In the genomic region with DNA sequence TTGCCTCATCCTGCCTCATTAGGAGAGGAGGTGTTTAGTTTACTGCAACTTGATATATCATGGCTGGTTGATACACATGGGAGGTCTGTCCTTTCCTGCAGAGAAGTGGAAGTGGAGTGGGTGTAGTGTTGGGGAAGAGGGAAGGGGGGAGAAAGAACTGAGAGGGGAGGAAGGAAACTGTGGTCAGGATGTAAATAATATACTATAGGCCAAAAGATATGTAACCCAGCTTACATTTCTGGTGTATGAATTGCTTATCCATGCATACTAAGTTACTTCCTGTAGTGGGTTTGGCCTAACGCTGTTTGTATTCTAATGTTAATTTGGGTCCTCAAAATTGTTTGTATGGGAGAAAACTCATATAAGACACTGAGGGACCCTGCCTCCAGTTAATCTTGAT, we compare ENCODE assay signal across 18 mouse cellular contexts.
DNase-seq lines count a peak whose midpoint lies in the region; ATAC-seq and TF ChIP-seq lines count a peak whose summit lies in the region.
"Had no signal": no experiment of that assay in that cellular context is flagged by ENCODE, and none has a peak within 500 bp of the region (broad histone marks: within the 10 kb centered on the region; RNA-seq: fewer than 3 reads in every experiment).

No protein-coding gene starts in this region.

- no peak for DNase-seq in embryonic facial prominence, embryonic 10.5 days (ENCODE audit: low spot score)
- DNase-seq in B cell, adult 2 months = peak; percentile 17 to 21
- DNase-seq in MEL (ENCODE audit: low read depth, low spot score) = peak; percentile 29
- peak; percentile 55 for DNase-seq in splenic B cell, adult 2 months (ENCODE audit: low read depth, low spot score)
- no peak for DNase-seq in frontal cortex, postnatal 14 days (ENCODE audit: low spot score in 2 of 2)
- DNase-seq in heart, adult 9 months (ENCODE audit: low spot score in 2 of 2) = no peak
- DNase-seq: adrenal gland, adult 2 months; adrenal gland, postnatal 10 days; adrenal gland, postnatal 25 days; cerebellum, adult 11 months; cerebellum, adult 18-20 months; cerebellum, adult 8-10 months; cerebellum, adult 9-11 months; cerebellum, postnatal 25 days; forebrain, postnatal 0 days had no signal

- TF ChIP-seq POLR2A in MEL (IDR thresholded peaks at IDR 0.05; ENCODE audit: control insufficient read depth in 1 of 2, insufficient read depth in 1 of 2, low read depth in 1 of 2, low read length in 2 of 2, poor library complexity in 1 of 2) = no peak

- no peak overlapping the region for H3K9ac ChIP-seq in embryonic facial prominence, embryonic 12.5 days
- no peak overlapping the region for H3K9ac ChIP-seq in MEL (ENCODE audit: control insufficient read depth, low read depth, low read length, poor library complexity, severe bottlenecking)
- H3K9ac ChIP-seq: forebrain, embryonic 13.5 days; forebrain, embryonic 15.5 days; forebrain, postnatal 0 days had no signal

- no peak overlapping the region for H3K4me3 ChIP-seq in embryonic facial prominence, embryonic 12.5 days
- no peak overlapping the region for H3K4me3 ChIP-seq in embryonic facial prominence, embryonic 10.5 days
- H3K4me3 ChIP-seq in MEL (ENCODE audit: control insufficient read depth in 1 of 2, insufficient read depth in 1 of 2, low read depth in 2 of 2, low read length in 2 of 2) = no peak overlapping the region
- H3K4me3 ChIP-seq: forebrain, embryonic 13.5 days; forebrain, embryonic 15.5 days had no signal

- TF ChIP-seq CTCF in MEL (IDR thresholded peaks at IDR 0.05 in 2 of 3, conservative IDR thresholded peaks at IDR 0.05 in 1 of 3; ENCODE audit: control insufficient read depth in 1 of 3, insufficient read depth in 1 of 3, low read depth in 2 of 3, low read length in 3 of 3, poor library complexity in 1 of 3, severe bottlenecking in 1 of 3) = no peak

- no peaks in the 10 kb centered on the region for H3K9me3 ChIP-seq in embryonic facial prominence, embryonic 12.5 days
- H3K9me3 ChIP-seq in embryonic facial prominence, embryonic 10.5 days = no peaks in the 10 kb centered on the region
- H3K9me3 ChIP-seq in MEL (replicated peaks; ENCODE audit: insufficient read depth, low read length) = no peaks in the 10 kb centered on the region
- H3K9me3 ChIP-seq: forebrain, embryonic 13.5 days; forebrain, embryonic 15.5 days had no signal

- no peaks in the 10 kb centered on the region for H3K36me3 ChIP-seq in embryonic facial prominence, embryonic 12.5 days
- H3K36me3 ChIP-seq in embryonic facial prominence, embryonic 10.5 days (replicated peaks) = no peaks in the 10 kb centered on the region
- peaks cover 0 to 2% of the 10 kb centered on the region in 2 experiments; a peak in 1 of 4 replicates for H3K36me3 ChIP-seq in MEL (ENCODE audit: control insufficient read depth in 1 of 2, insufficient read depth in 2 of 2, low read length in 2 of 2)
- H3K36me3 ChIP-seq in splenic B cell, adult 2 months (ENCODE audit: control insufficient read depth, insufficient read depth, low read length, poor library complexity, severe bottlenecking) = no peaks in the 10 kb centered on the region
- H3K36me3 ChIP-seq: forebrain, embryonic 15.5 days had no signal

- peaks cover 7% of the 10 kb centered on the region for H3K4me1 ChIP-seq in embryonic facial prominence, embryonic 12.5 days
- H3K4me1 ChIP-seq in embryonic facial prominence, embryonic 10.5 days = peaks cover 8% of the 10 kb centered on the region
- H3K4me1 ChIP-seq in MEL (ENCODE audit: control insufficient read depth in 1 of 2, insufficient read depth in 2 of 2, low read length in 2 of 2) = peaks cover 0 to 2% of the 10 kb centered on the region in 2 experiments; a peak in 1 of 4 replicates
- H3K4me1 ChIP-seq: forebrain, embryonic 13.5 days; forebrain, embryonic 15.5 days had no signal

- H3K79me2 ChIP-seq in MEL (ENCODE audit: control insufficient read depth, insufficient read depth, low read length, poor library complexity) = no peaks in the 10 kb centered on the region

- no peak overlapping the region for H3K27ac ChIP-seq in embryonic facial prominence, embryonic 12.5 days
- H3K27ac ChIP-seq in embryonic facial prominence, embryonic 10.5 days (replicated peaks) = no peak overlapping the region
- H3K27ac ChIP-seq in MEL (ENCODE audit: control insufficient read depth, low read depth, low read length) = no peak overlapping the region; the same call in 1 of the 2 replicates
- H3K27ac ChIP-seq: forebrain, embryonic 13.5 days; forebrain, embryonic 15.5 days had no signal

- H3K27me3 ChIP-seq in embryonic facial prominence, embryonic 12.5 days = no peaks in the 10 kb centered on the region
- no peaks in the 10 kb centered on the region for H3K27me3 ChIP-seq in embryonic facial prominence, embryonic 10.5 days (replicated peaks; ENCODE audit: low read depth, poor library complexity, severe bottlenecking)
- no peaks in the 10 kb centered on the region for H3K27me3 ChIP-seq in MEL (ENCODE audit: control insufficient read depth in 1 of 2, insufficient read depth in 2 of 2, low read length in 2 of 2)
- H3K27me3 ChIP-seq in splenic B cell, adult 2 months (ENCODE audit: control insufficient read depth, insufficient read depth, low read length, poor library complexity, severe bottlenecking) = no peaks in the 10 kb centered on the region
- H3K27me3 ChIP-seq: forebrain, embryonic 13.5 days; forebrain, embryonic 15.5 days had no signal

- 87% methylated on average over 1 of the region's 1 CpGs for WGBS in embryonic facial prominence, embryonic 12.5 days
- WGBS in embryonic facial prominence, embryonic 10.5 days = 92% methylated on average over 1 of the region's 1 CpGs

- 0 out of 2 replicates have a peak, but pooled peaks have one; percentile 22 for ATAC-seq in embryonic facial prominence, embryonic 12.5 days (ENCODE audit: insufficient number of reproducible peaks, insufficient read depth, low FRiP score, low TSS enrichment)
- ATAC-seq: forebrain, embryonic 13.5 days; forebrain, embryonic 15.5 days; forebrain, postnatal 0 days had no signal

- no peak for TF ChIP-seq RAD21 in MEL (IDR thresholded peaks at IDR 0.05; ENCODE audit: low read depth, low read length)

- H3K4me2 ChIP-seq in embryonic facial prominence, embryonic 12.5 days (replicated peaks) = no peak overlapping the region
- H3K4me2 ChIP-seq: forebrain, embryonic 13.5 days; forebrain, embryonic 15.5 days had no signal

- peak in 1 of 2 experiments; percentile 34; a peak in 1 of 4 replicates for TF ChIP-seq EP300 in MEL (IDR thresholded peaks at IDR 0.05; ENCODE audit: low read depth in 1 of 2, low read length in 2 of 2)

TF ChIP-seq in MEL, 35 proteins besides CTCF, POLR2A, EP300 and RAD21:
- no peak for TF ChIP-seq NELFE (IDR thresholded peaks at IDR 0.05; ENCODE audit: low read depth, low read length)
- no peak for TF ChIP-seq E2F4 (IDR thresholded peaks at IDR 0.05; ENCODE audit: borderline replicate concordance, low read depth, low read length)
- no peak for TF ChIP-seq ELF1 (IDR thresholded peaks at IDR 0.05; ENCODE audit: low read depth, low read length)
- TF ChIP-seq SIN3A (IDR thresholded peaks at IDR 0.05; ENCODE audit: low read length) = no peak
- TF ChIP-seq MEF2A (IDR thresholded peaks at IDR 0.05; ENCODE audit: extremely low read depth, insufficient replicate concordance, low read depth, low read length, poor library complexity, severe bottlenecking) = no peak
- TF ChIP-seq ZNF384 (IDR thresholded peaks at IDR 0.05; ENCODE audit: low read depth, low read length) = no peak
- no peak for TF ChIP-seq MYB (IDR thresholded peaks at IDR 0.05; ENCODE audit: low read depth, low read length)

Comparison
In these comparisons a context has a peak if more than half of its experiments do, and no peak if none do; other contexts are left out.
1. DNase-seq: peak in B cell, adult 2 months (2 of 2), MEL (single experiment) and splenic B cell, adult 2 months (single experiment); none in embryonic facial prominence, embryonic 10.5 days (single experiment), frontal cortex, postnatal 14 days (0 of 2) and heart, adult 9 months (0 of 2).